Mouse (Mus musculus): Measurements from ENCODE around the gene Klc1.

DNA sequence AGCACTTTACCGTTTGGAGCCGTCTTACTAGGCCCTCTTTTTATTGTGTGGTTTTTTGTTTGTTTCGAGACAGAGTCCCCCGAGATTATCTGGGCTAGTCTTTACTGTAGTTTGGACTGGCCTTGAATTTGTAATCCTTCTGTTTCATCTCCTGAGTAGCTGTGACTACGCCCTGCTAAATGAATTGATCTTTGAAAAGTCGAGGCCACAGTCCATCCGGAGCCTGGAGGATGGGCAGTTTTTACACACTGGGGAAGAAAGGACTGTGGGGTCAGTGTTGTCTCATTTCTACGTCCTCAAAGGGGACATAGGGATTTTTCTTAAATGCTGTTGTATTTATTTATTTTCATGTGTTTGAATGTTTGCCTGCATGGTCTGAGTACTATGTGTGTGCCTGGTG is 59.3 kb downstream of the Klc1 start:
- TF ChIP-seq CTCF (IDR thresholded peaks at IDR 0.05; ENCODE audit: low read depth): no peak
- TF ChIP-seq EP300 (IDR thresholded peaks at IDR 0.05; ENCODE audit: low read depth): no peak

Data from liver, postnatal 0 days (tissue).